Mouse (Mus musculus): ENCODE results near the gene Cntn5. TPM values are rescaled to one million over a fixed set of nuclear protein-coding genes. Genes with fewer than 3 reads are reported as not detected.

Cntn5 gene
- polyA plus RNA-seq, 1 experiment from 2014 or later: 20.2 TPM

Small RNAs within 50 kb of the gene (microRNA-seq; reads per million reads assigned to microRNA genes)
- gene Gm24496: not detected
- not detected for gene Gm25086
- not detected for gene Gm26195
- gene Mir6237: not detected

Measured in forebrain, embryonic 16.5 days (tissue).